Mouse (Mus musculus) small intestine, adult 2 months (tissue): Measurements from ENCODE around the gene Gm20388. TPM values are rescaled to one million over a fixed set of nuclear protein-coding genes. Genes with fewer than 3 reads are reported as not detected.

Source experiments
- H3K27ac ChIP-seq: fragments of 200-500 bp; 2 replicates; pipeline ENCODE4 v1.5.1; 2012; ENCODE audit warnings: low read depth, low read length, control low read depth, inconsistent platforms; ENCODE audit not compliant: insufficient read depth
- H3K27me3 ChIP-seq: fragments of 200-500 bp; 2 replicates; pipeline ENCODE4 v1.6.1; 2012; ENCODE audit warnings: mild to moderate bottlenecking, moderate library complexity, low read length, inconsistent platforms; ENCODE audit not compliant: control insufficient read depth, insufficient read depth
- H3K36me3 ChIP-seq: fragments of 200-500 bp; 2 replicates; pipeline ENCODE4 v1.6.1; 2012; ENCODE audit warnings: mild to moderate bottlenecking, low read length, control low read depth, inconsistent platforms; ENCODE audit not compliant: control insufficient read depth, insufficient read depth
- H3K4me1 ChIP-seq: fragments of 200-500 bp; 2 replicates; pipeline ENCODE4 v1.6.1; 2012; ENCODE audit warnings: low read length, inconsistent platforms, mixed read lengths; ENCODE audit not compliant: control insufficient read depth, insufficient read depth, insufficient read length
- H3K4me3 ChIP-seq: fragments of 200-500 bp; 2 replicates; pipeline ENCODE4 v1.5.1; 2012; ENCODE audit warnings: low read depth, mild to moderate bottlenecking, control low read depth, inconsistent platforms, low read length, moderate library complexity
- CTCF ChIP-seq: fragments of 200-500 bp; IDR thresholded peaks from 2 replicates; pipeline ENCODE4 v1.5.1; 2012; ENCODE audit warnings: low read depth, mild to moderate bottlenecking, control low read depth, inconsistent platforms, low read length, moderate library complexity, mixed read lengths; ENCODE audit not compliant: insufficient replicate concordance, insufficient read length; ENCODE audit errors: extremely low read depth
- POLR2A ChIP-seq: fragments of 200-500 bp; IDR thresholded peaks from 2 replicates; pipeline ENCODE4 v1.6.1; 2012; ENCODE audit warnings: low read depth, mild to moderate bottlenecking, control low read depth, inconsistent platforms, low read length, moderate library complexity
- WGBS: fragments of 180-500 bp; shearing (Covaris S2); methylation state at CpG from one replicate; pipeline ENCODE4 v1.1.7; 2018; 5-methylcytosine and 5-hydroxymethylcytosine counted together
- polyA plus RNA-seq: library from polyadenylated mRNA; depleted of rRNA; stranded (reverse); fragments of >200 nt; gene quantifications from 2 replicates; pipeline ENCODE4 v1.2.3, GENCODE M21; 2012

The Gm20388 gene
- polyA plus RNA-seq, 1 experiment = 37.3 TPM

- no peaks in the 10 kb centered on the region for H3K27me3 ChIP-seq
- WGBS = 84% methylated on average over 15 of the region's 15 CpGs
- TF ChIP-seq CTCF (no peak), POLR2A (no peak)
- H3K4me1 ChIP-seq = peaks cover 14% of the 10 kb centered on the region
- H3K27ac ChIP-seq = no peak overlapping the region
- no peak overlapping the region for H3K4me3 ChIP-seq
- H3K36me3 ChIP-seq = no peaks in the 10 kb centered on the region
Observed at GRCm38 (mm10) chr8:120520287-120520686, 609.6 kb downstream of the Gm20388 start.

- no peaks in the 10 kb centered on the region for H3K36me3 ChIP-seq
- no peak for TF ChIP-seq POLR2A
- 0 out of 2 replicates have a peak, but pooled peaks have one; percentile 11 for TF ChIP-seq CTCF
- no peak overlapping the region for H3K4me3 ChIP-seq
- H3K4me1 ChIP-seq = peaks cover 20% of the 10 kb centered on the region
- no peaks in the 10 kb centered on the region for H3K27me3 ChIP-seq
- 74% methylated on average over 20 of the region's 20 CpGs for WGBS
- no peak overlapping the region for H3K27ac ChIP-seq
Observed at GRCm38 (mm10) chr8:120520707-120521590, 610.3 kb downstream of the Gm20388 start.

- WGBS = 80% methylated on average over 7 of the region's 7 CpGs
- TF ChIP-seq CTCF (no peak), POLR2A (no peak)
- no peaks in the 10 kb centered on the region for H3K36me3 ChIP-seq
- H3K27me3 ChIP-seq = no peaks in the 10 kb centered on the region
- H3K27ac ChIP-seq = no peak overlapping the region
- peaks cover 22% of the 10 kb centered on the region for H3K4me1 ChIP-seq
- no peak overlapping the region for H3K4me3 ChIP-seq
Observed at GRCm38 (mm10) chr8:120521591-120521965, 610.9 kb downstream of the Gm20388 start.

GRCm38 (mm10) chr8:120523641-120524040, 613.0 kb downstream of the Gm20388 start:
- Histone ChIP-seq H3K36me3 (no peaks in the 10 kb centered on the region), H3K4me3 (no peak overlapping the region), H3K27ac (no peak overlapping the region), H3K27me3 (no peaks in the 10 kb centered on the region), H3K4me1 (peaks cover 21% of the 10 kb centered on the region)
- no peak for TF ChIP-seq CTCF
- TF ChIP-seq POLR2A = no peak
- 78% methylated on average over 7 of the region's 7 CpGs for WGBS

GRCm38 (mm10) chr8:120525135-120525534, 614.5 kb downstream of the Gm20388 start:
- no peaks in the 10 kb centered on the region for H3K36me3 ChIP-seq
- TF ChIP-seq POLR2A = no peak
- no peak for TF ChIP-seq CTCF
- H3K4me3 ChIP-seq = no peak overlapping the region
- WGBS = 33% methylated on average over 1 of the region's 1 CpGs
- no peak overlapping the region for H3K27ac ChIP-seq
- no peaks in the 10 kb centered on the region for H3K27me3 ChIP-seq
- H3K4me1 ChIP-seq = peaks cover 20% of the 10 kb centered on the region

- no peak overlapping the region for H3K4me3 ChIP-seq
- peaks cover 16% of the 10 kb centered on the region; the same call in 1 of the 2 replicates for H3K4me1 ChIP-seq
- H3K27ac ChIP-seq = no peak overlapping the region
- H3K36me3 ChIP-seq = no peaks in the 10 kb centered on the region
- TF ChIP-seq POLR2A (no peak), CTCF (no peak)
- 48% methylated on average over 6 of the region's 6 CpGs for WGBS
- no peaks in the 10 kb centered on the region for H3K27me3 ChIP-seq
Observed at GRCm38 (mm10) chr8:120525832-120526231, 615.2 kb downstream of the Gm20388 start.

GRCm38 (mm10) chr8:120526577-120526976, 615.9 kb downstream of the Gm20388 start:
- Histone ChIP-seq H3K27me3 (no peaks in the 10 kb centered on the region), H3K36me3 (no peaks in the 10 kb centered on the region; the same call in 1 of the 2 replicates), H3K4me3 (no peak overlapping the region), H3K27ac (no peak overlapping the region), H3K4me1 (peaks cover 16% of the 10 kb centered on the region; the same call in 1 of the 2 replicates)
- WGBS = 60% methylated on average over 4 of the region's 4 CpGs
- TF ChIP-seq CTCF (no peak), POLR2A (no peak)
